Mouse (Mus musculus): ENCODE measurements around the gene Olfr518. TPM values are rescaled to one million over a fixed set of nuclear protein-coding genes. Genes with fewer than 3 reads are reported as not detected.

The Olfr518 gene
- not detected in 2 replicates for polyA plus RNA-seq (2011; ENCODE audit: insufficient read length, low read depth, missing spikeins)

- no peak for TF ChIP-seq POLR2A (IDR thresholded peaks at IDR 0.05; ENCODE audit: low read depth, low read length)
- TF ChIP-seq CTCF (IDR thresholded peaks at IDR 0.05; ENCODE audit: borderline replicate concordance, insufficient read depth, low read length) = no peak
- H3K4me3 ChIP-seq (ENCODE audit: insufficient read depth, low read length) = no peak within 1 kb of the TSS
- H3K4me1 ChIP-seq (ENCODE audit: control insufficient read depth, insufficient read depth, low read length) = no peaks in the 10 kb centered on the region
- H3K27ac ChIP-seq (ENCODE audit: insufficient read depth, low read length) = no peak within 1 kb of the TSS
These were observed at the start of gene Olfr518 for GRCm38 (mm10) chr7:108884906-108885305. Olfr518 (minus strand) TSS chr7:108885006.

GRCm38 (mm10) chr7:108933794-108934731 lies 49.3 kb upstream of the Olfr518 start, which contains the start of gene Eif3f:
Eif3f (plus strand) TSS chr7:108934417.
- peak within 1 kb of the TSS; percentile 99 for H3K4me3 ChIP-seq (ENCODE audit: insufficient read depth, low read length)
- H3K4me1 ChIP-seq (ENCODE audit: control insufficient read depth, insufficient read depth, low read length) = peaks cover 4% of the 10 kb centered on the region; the same call in 1 of the 2 replicates
- H3K27ac ChIP-seq (ENCODE audit: insufficient read depth, low read length) = peak within 1 kb of the TSS; percentile 43
- TF ChIP-seq POLR2A (IDR thresholded peaks at IDR 0.05; ENCODE audit: low read depth, low read length) (peak; percentile 60), CTCF (IDR thresholded peaks at IDR 0.05; ENCODE audit: borderline replicate concordance, insufficient read depth, low read length) (peak; percentile 53; the same call in 1 of the 2 replicates)

GRCm38 (mm10) chr7:108929726-108930393 lies 45.1 kb upstream of the Olfr518 start, which contains the start of gene Nlrp10:
Nlrp10 (minus strand) TSS chr7:108930178.
- TF ChIP-seq CTCF (IDR thresholded peaks at IDR 0.05; ENCODE audit: borderline replicate concordance, insufficient read depth, low read length) (no peak), POLR2A (IDR thresholded peaks at IDR 0.05; ENCODE audit: low read depth, low read length) (no peak)
- H3K27ac ChIP-seq (ENCODE audit: insufficient read depth, low read length) = no peak within 1 kb of the TSS

GRCm38 (mm10) chr7:108928280-108929188 lies 43.7 kb upstream of the Olfr518 start:
- TF ChIP-seq POLR2A (IDR thresholded peaks at IDR 0.05; ENCODE audit: low read depth, low read length) (no peak), CTCF (IDR thresholded peaks at IDR 0.05; ENCODE audit: borderline replicate concordance, insufficient read depth, low read length) (no peak)
- Histone ChIP-seq H3K4me3 (ENCODE audit: insufficient read depth, low read length) (no peak overlapping the region), H3K27ac (ENCODE audit: insufficient read depth, low read length) (no peak overlapping the region), H3K4me1 (ENCODE audit: control insufficient read depth, insufficient read depth, low read length) (no peaks in the 10 kb centered on the region)

More at GRCm38 (mm10) chr7:108929726-108930393, 45.1 kb upstream of the Olfr518 start, which contains the start of gene Nlrp10:
- Histone ChIP-seq H3K4me3 (ENCODE audit: insufficient read depth, low read length) (no peak within 1 kb of the TSS), H3K4me1 (ENCODE audit: control insufficient read depth, insufficient read depth, low read length) (no peaks in the 10 kb centered on the region)

GRCm38 (mm10) chr7:108927043-108927442 lies 42.2 kb upstream of the Olfr518 start:
- H3K4me1 ChIP-seq (ENCODE audit: control insufficient read depth, insufficient read depth, low read length) = no peaks in the 10 kb centered on the region
- H3K4me3 ChIP-seq (ENCODE audit: insufficient read depth, low read length) = no peak overlapping the region
- no peak for TF ChIP-seq POLR2A (IDR thresholded peaks at IDR 0.05; ENCODE audit: low read depth, low read length)
- no peak for TF ChIP-seq CTCF (IDR thresholded peaks at IDR 0.05; ENCODE audit: borderline replicate concordance, insufficient read depth, low read length)
- no peak overlapping the region for H3K27ac ChIP-seq (ENCODE audit: insufficient read depth, low read length)

- H3K4me3 ChIP-seq (ENCODE audit: insufficient read depth, low read length) = no peak overlapping the region
- no peak for TF ChIP-seq POLR2A (IDR thresholded peaks at IDR 0.05; ENCODE audit: low read depth, low read length)
- no peak for TF ChIP-seq CTCF (IDR thresholded peaks at IDR 0.05; ENCODE audit: borderline replicate concordance, insufficient read depth, low read length)
- H3K4me1 ChIP-seq (ENCODE audit: control insufficient read depth, insufficient read depth, low read length) = no peaks in the 10 kb centered on the region
- H3K27ac ChIP-seq (ENCODE audit: insufficient read depth, low read length) = no peak overlapping the region
These were observed 19.2 kb upstream of the Olfr518 start for GRCm38 (mm10) chr7:108903969-108904368.

- H3K4me3 ChIP-seq (ENCODE audit: insufficient read depth, low read length) = no peak within 1 kb of the TSS
- no peak within 1 kb of the TSS for H3K27ac ChIP-seq (ENCODE audit: insufficient read depth, low read length)
- no peaks in the 10 kb centered on the region for H3K4me1 ChIP-seq (ENCODE audit: control insufficient read depth, insufficient read depth, low read length)
- TF ChIP-seq POLR2A (IDR thresholded peaks at IDR 0.05; ENCODE audit: low read depth, low read length) (no peak), CTCF (IDR thresholded peaks at IDR 0.05; ENCODE audit: borderline replicate concordance, insufficient read depth, low read length) (no peak)
These were observed 9.5 kb upstream of the Olfr518 start, which contains the start of gene Olfr519 for GRCm38 (mm10) chr7:108894320-108894719. Olfr519 (minus strand) TSS chr7:108894420.

- TF ChIP-seq POLR2A (IDR thresholded peaks at IDR 0.05; ENCODE audit: low read depth, low read length) (no peak), CTCF (IDR thresholded peaks at IDR 0.05; ENCODE audit: borderline replicate concordance, insufficient read depth, low read length) (no peak)
- H3K4me1 ChIP-seq (ENCODE audit: control insufficient read depth, insufficient read depth, low read length) = no peaks in the 10 kb centered on the region
- no peak within 1 kb of the TSS for H3K4me3 ChIP-seq (ENCODE audit: insufficient read depth, low read length)
- no peak within 1 kb of the TSS for H3K27ac ChIP-seq (ENCODE audit: insufficient read depth, low read length)
These were observed 12.5 kb downstream of the Olfr518 start, which contains the start of gene Olfr517 for GRCm38 (mm10) chr7:108872279-108872678. Olfr517 (minus strand) TSS chr7:108872379.
